Mouse (Mus musculus): Measurements from ENCODE around the gene Cnot6l.

Gene Cnot6l

GRCm38 (mm10) chr5:96161578-96162398, 2.2 kb downstream of the Cnot6l start:
- no peak for DNase-seq (ENCODE audit: low read depth, low spot score)

- no peak for DNase-seq (ENCODE audit: low read depth, low spot score)
Observed at GRCm38 (mm10) chr5:96161263-96161577, 2.8 kb downstream of the Cnot6l start.

- no peak for DNase-seq (ENCODE audit: low read depth, low spot score)
Observed at GRCm38 (mm10) chr5:96160467-96161262, 3.3 kb downstream of the Cnot6l start.

DNA sequence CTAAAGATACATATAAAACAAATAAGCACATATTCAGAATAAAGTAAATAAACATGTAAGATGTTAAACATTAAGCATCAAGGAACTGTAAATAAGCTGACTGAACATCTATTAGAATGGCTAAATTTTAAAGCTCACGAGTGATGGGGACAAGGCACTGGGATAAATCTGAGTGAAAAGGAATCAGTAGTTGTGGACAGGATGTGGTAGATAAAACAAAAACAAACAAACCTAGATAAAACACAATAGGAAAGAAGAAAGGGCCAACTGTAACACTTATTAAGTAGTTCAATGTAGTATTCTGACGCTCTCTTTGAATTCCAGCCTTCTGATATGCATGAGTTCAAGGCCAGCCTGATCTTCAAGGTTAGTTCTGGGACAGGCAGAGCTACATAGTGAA, 21.6 kb downstream of the Cnot6l start:
- DNase-seq (ENCODE audit: low read depth, low spot score), result no peak

DNA sequence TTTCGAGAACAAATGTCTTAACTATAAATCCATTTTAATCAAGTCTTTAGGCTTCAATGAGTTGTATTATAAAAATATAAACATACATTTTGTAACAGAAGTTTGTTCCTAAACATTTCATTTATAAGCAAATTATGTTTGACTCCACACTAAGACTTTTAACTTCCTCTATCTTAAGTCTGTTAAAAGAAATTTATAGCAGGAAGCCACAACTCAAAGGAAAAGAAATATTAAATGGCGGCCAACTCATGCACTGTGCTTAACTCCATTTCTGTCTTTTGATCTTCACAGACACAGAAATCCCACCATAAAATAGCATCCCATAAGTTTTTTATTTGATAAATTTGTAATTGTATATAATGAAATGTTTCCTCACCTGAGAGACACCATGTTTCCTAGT, 33.3 kb downstream of the Cnot6l start:
- no peak for DNase-seq (ENCODE audit: low read depth, low spot score)

DNA sequence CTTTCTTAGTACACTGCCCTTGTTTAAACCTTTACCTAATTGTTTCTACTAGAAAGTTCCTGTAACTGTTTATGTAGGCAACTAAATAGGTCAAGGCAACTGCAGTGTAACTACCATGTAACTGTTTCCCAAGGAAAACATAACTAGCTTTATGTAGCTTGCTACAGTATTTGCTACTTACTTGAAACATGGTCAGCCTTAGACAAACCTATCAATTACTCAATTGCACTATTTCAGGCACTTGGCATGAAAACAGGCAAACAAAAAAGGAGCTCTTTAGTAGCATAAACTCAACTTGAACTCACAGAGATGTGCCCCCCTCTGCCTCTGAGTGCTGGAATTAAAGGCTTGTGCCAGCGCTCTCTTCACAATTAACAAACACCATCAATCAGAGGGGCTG, 37.1 kb downstream of the Cnot6l start:
- DNase-seq (ENCODE audit: low read depth, low spot score), result no peak

DNA sequence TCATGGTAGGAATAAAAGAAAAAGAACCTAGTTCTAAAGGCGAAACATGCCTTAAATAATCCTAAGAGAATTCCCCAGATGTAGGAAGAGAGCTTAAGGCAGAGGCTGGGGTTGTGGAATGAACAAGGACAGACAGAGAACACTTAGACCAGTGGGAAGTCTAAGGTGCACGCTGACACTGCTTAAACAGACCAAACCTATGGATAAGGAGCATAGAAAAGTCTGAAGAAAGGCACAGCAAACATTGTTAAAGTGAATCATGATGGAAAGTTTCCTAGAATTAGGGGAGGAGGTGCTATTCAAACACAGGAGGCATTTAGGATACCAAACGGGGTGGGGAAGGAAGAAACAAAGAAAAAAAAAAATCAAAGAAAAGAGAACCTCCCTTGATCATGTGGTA, 49.0 kb downstream of the Cnot6l start:
- DNase-seq (ENCODE audit: low read depth, low spot score), result no peak

- DNase-seq (ENCODE audit: low read depth, low spot score), result no peak
Observed at GRCm38 (mm10) chr5:96104644-96105043, 59.3 kb downstream of the Cnot6l start.

DNA sequence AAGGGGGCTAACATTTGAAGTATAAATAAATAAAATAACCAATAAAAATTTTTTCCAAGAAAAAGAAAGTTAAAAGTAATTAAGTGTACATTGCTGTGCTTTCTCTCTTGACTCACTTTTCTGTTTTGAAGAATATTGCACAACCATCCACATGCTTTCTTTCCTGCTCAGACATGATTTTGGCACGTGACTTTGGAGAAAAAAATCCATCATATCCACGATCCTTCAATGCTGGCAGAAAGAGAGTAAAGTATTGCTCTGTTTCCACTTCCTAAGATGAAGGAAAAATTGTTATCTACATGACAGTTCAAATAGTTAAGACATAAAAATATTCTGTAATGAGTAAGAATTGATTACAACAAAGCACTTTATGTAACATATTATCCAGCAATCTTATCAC, 72.5 kb downstream of the Cnot6l start:
- no peak for DNase-seq (ENCODE audit: low read depth, low spot score)

DNA sequence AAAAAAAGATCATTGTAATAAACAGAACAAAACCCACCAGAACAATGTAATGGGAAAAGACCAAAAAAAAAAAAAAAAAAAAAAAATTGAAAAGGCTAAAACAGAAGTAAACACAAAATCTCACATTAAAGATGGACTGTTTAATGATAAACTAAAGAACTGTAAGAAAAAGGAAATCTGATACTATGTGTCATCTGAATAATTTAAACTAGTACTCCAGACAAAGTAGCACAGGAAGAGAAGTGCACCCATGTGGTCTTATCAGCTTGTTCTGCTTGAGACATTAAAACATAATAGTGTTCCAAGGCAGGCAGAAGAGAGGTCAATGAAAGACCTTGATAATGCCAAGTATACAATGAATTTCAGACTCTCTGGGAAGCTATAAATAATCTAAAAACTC, 78.6 kb downstream of the Cnot6l start:
- DNase-seq (ENCODE audit: low read depth, low spot score), result no peak

DNA sequence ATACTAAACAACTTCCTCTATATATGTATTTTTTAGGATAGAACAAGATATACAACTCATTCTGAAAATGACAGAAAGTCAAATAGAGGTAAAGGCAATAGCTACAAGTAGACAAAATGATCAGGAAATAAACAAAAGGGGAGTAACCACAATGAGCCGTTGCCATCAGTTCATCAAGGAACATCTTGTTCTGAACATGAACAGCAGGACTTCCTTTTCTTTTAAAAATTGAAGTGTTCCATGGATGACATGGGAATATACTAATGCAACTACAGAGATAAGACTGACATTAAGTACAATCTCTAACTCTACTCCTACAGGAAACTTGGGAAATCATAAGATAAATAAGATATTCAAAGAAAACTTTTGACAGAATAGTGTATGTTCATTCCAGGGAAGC, 84.9 kb downstream of the Cnot6l start:
- no peak for DNase-seq (ENCODE audit: low read depth, low spot score)

DNA sequence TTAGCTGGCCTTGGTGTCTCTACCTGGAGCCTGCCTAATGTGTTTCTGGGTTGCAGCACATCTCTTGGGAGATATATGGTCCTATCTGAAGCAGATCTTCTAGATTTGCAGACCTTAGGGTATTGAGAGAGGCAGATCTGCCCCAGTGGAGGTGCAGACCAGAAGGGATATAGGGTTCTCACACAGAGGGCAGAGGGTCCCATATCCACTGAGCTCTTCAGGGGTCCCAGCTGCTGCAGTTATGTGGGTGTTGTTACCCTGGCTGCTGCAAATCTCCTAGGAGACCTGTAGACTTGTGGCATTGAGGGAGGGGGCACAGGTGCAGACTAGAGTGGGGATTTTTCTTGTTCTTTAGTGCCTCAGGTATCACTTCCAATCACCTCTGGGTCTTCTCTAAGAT, 98.4 kb downstream of the Cnot6l start:
- DNase-seq (ENCODE audit: low read depth, low spot score), result no peak

GRCm38 (mm10) chr5:96042492-96042891, 121.5 kb downstream of the Cnot6l start:
- no peak for DNase-seq (ENCODE audit: low read depth, low spot score)

- DNase-seq (ENCODE audit: low read depth, low spot score), result no peak
Observed at GRCm38 (mm10) chr5:96041507-96042104, 122.4 kb downstream of the Cnot6l start.

DNA sequence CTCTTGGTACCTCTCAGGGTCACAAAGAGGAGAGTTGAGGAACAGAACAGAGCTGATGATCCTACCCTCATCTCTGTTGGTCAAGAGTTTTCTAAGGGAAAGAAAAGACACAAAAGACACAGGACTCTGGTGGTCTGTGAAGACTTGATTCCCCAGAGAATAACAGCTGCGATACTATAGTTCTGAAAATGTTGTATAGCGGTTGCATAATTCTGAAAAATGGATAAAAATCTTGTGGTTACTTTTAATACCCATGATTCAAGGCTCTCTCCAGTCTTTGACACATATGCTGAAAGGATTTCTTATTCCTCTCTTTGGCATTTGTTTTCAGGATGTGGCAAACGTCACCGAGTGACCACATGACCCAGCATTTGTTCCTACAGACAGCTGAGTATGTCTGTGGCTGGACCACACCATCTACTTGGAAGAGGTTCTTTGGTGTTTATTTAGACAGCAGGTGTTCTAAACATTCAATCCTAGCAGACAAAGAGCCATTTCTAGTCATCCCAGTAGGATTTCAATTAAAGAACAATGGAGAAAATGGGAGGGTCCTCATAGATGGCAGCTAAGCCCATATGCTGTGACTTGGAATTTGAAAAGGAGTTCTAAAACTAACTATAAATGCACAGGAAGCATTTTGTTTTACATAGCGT, 124.7 kb downstream of the Cnot6l start:
- DNase-seq (ENCODE audit: low read depth, low spot score), result no peak

DNA sequence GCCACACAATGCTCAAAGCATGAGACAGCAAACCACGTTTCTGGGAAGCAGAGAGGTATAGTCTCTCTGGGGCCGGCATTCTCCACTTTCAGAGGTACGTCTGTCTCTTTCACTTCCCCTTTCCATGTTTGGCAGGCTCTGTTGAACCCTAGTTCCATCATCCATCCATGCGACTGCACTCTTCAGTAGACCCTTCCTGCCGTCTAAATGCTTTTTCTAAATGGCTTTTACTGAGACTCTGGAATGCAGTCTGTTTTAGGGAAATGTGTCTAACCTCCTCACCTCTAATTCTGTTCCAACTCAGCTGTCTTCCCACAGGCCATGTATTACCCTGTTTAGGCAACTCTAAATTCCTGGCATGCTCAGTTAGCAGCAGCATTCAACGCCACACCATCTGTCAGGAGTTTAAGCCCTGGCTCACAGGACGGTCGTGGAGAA, 126.3 kb downstream of the Cnot6l start:
- DNase-seq (ENCODE audit: low read depth, low spot score), result no peak

- no peak for DNase-seq (ENCODE audit: low read depth, low spot score)
Observed at GRCm38 (mm10) chr5:96036125-96036672, 127.8 kb downstream of the Cnot6l start.

GRCm38 (mm10) chr5:96034101-96034500, 129.9 kb downstream of the Cnot6l start:
- no peak for DNase-seq (ENCODE audit: low read depth, low spot score)

GRCm38 (mm10) chr5:96029821-96030220, 134.2 kb downstream of the Cnot6l start:
- no peak for DNase-seq (ENCODE audit: low read depth, low spot score)

All from brain, embryonic 18.5 days (tissue).